Mouse (Mus musculus) liver, embryonic 13.5 days (tissue): Measurements from ENCODE around the gene H2-M10.5. TPM values are rescaled to one million over a fixed set of nuclear protein-coding genes. Genes with fewer than 3 reads are reported as not detected.
"Not testable (repeated sequence)": the region's sequence is repeated elsewhere in the genome, so short reads cannot be mapped to it uniquely, and the experiment has no call there.

Experiments
- ATAC-seq: fragments of 200-750 bp; cut with Nextera tagmentation; 2 replicates; pipeline ENCODE4 v1.8.0; 2017; ENCODE audit warnings: low read depth, mild to moderate bottlenecking, moderate number of reproducible peaks, moderate library complexity
- DNase-seq: peaks from one replicate; pipeline ENCODE4 v3.0.0; 2022
- H3K27ac ChIP-seq: fragments of 300-500 bp; sonication (generic); 2 replicates; pipeline ENCODE4 v1.5.1; 2015; ENCODE audit warnings: moderate library complexity, mild to moderate bottlenecking, inconsistent platforms
- H3K27me3 ChIP-seq: fragments of 300-500 bp; sonication (generic); 2 replicates; pipeline ENCODE4 v1.6.1; 2015; ENCODE audit warnings: mild to moderate bottlenecking, inconsistent platforms
- H3K36me3 ChIP-seq: fragments of 300-500 bp; sonication (generic); 2 replicates; pipeline ENCODE4 v1.6.1; 2015; ENCODE audit warnings: mild to moderate bottlenecking, inconsistent platforms
- H3K4me1 ChIP-seq: fragments of 300-500 bp; sonication (generic); replicated peaks from 2 replicates; pipeline ENCODE4 v1.6.1; 2015; ENCODE audit warnings: inconsistent platforms
- H3K4me2 ChIP-seq: fragments of 300-500 bp; sonication (generic); 2 replicates; pipeline ENCODE4 v1.6.1; 2015; ENCODE audit warnings: inconsistent platforms, mild to moderate bottlenecking, moderate library complexity
- H3K4me3 ChIP-seq: fragments of 300-500 bp; sonication (generic); replicated peaks from 2 replicates; pipeline ENCODE4 v1.5.1; 2015; ENCODE audit warnings: mild to moderate bottlenecking, inconsistent platforms
- H3K9ac ChIP-seq: fragments of 300-500 bp; sonication (generic); 2 replicates; pipeline ENCODE4 v1.6.1; 2015; ENCODE audit warnings: mild to moderate bottlenecking, inconsistent platforms
- H3K9me3 ChIP-seq: fragments of 300-500 bp; sonication (generic); replicated peaks from 2 replicates; pipeline ENCODE4 v1.6.1; 2016; ENCODE audit warnings: inconsistent platforms
- WGBS: fragments of 180-500 bp; shearing (Covaris S2); methylation state at CpG from one replicate; pipeline ENCODE4 v1.1.7; 2015; ENCODE audit not compliant: insufficient replicate concordance; 5-methylcytosine and 5-hydroxymethylcytosine counted together
- polyA plus RNA-seq: library from polyadenylated mRNA; unstranded; fragments of >200 nt; fragmentation: Nextera tagmentation; extraction: Ambion mirVana; gene quantifications from 2 replicates; pipeline ENCODE4 v1.2.1, GENCODE M21; 2015

Gene H2-M10.5
- polyA plus RNA-seq = not detected in 2 replicates

GRCm38 (mm10) chr17:36772610-36773009, at the start of gene H2-M10.5:
H2-M10.5 (plus strand) TSS chr17:36772910.
- not testable (repeated sequence) for H3K27me3 ChIP-seq, ATAC-seq, H3K27ac ChIP-seq, DNase-seq, H3K4me3 ChIP-seq, H3K4me1 ChIP-seq, H3K9me3 ChIP-seq, H3K9ac ChIP-seq, H3K4me2 ChIP-seq, H3K36me3 ChIP-seq
- WGBS = 52% methylated on average over 2 of the region's 2 CpGs

GRCm38 (mm10) chr17:36726046-36726445, 46.7 kb upstream of the H2-M10.5 start:
- no peak for ATAC-seq
- H3K4me3 ChIP-seq = no peak overlapping the region

GRCm38 (mm10) chr17:36763816-36764215, 8.9 kb upstream of the H2-M10.5 start:
- ATAC-seq = no peak
- no peaks in the 10 kb centered on the region for H3K27me3 ChIP-seq
- no peak overlapping the region for H3K27ac ChIP-seq
- no peak overlapping the region for H3K9ac ChIP-seq
- H3K4me2 ChIP-seq = no peak overlapping the region
- no peak for DNase-seq
- H3K4me1 ChIP-seq = no peaks in the 10 kb centered on the region
- no peak overlapping the region for H3K4me3 ChIP-seq
- WGBS = 38% methylated on average over 2 of the region's 2 CpGs
- no peaks in the 10 kb centered on the region for H3K36me3 ChIP-seq
- H3K9me3 ChIP-seq = no peaks in the 10 kb centered on the region

More at GRCm38 (mm10) chr17:36726046-36726445, 46.7 kb upstream of the H2-M10.5 start:
- Histone ChIP-seq H3K27me3 (no peaks in the 10 kb centered on the region), H3K9ac (no peak overlapping the region), H3K27ac (no peak overlapping the region), H3K9me3 (no peaks in the 10 kb centered on the region), H3K36me3 (no peaks in the 10 kb centered on the region), H3K4me2 (no peak overlapping the region), H3K4me1 (no peaks in the 10 kb centered on the region)
- 5% methylated on average over 2 of the region's 2 CpGs for WGBS
- no peak for DNase-seq

- ATAC-seq, DNase-seq, H3K9me3 ChIP-seq, H3K36me3 ChIP-seq, H3K27me3 ChIP-seq, H3K4me2 ChIP-seq, H3K4me3 ChIP-seq, H3K4me1 ChIP-seq, H3K27ac ChIP-seq, H3K9ac ChIP-seq: not testable (repeated sequence)
- WGBS = 9% methylated on average over 2 of the region's 2 CpGs
Observed at GRCm38 (mm10) chr17:36764244-36764643, 8.5 kb upstream of the H2-M10.5 start.

- WGBS = 34% methylated on average over 2 of the region's 2 CpGs
- not testable (repeated sequence) for H3K4me1 ChIP-seq, H3K9me3 ChIP-seq, DNase-seq, H3K4me2 ChIP-seq, H3K9ac ChIP-seq, H3K27ac ChIP-seq, ATAC-seq, H3K36me3 ChIP-seq, H3K27me3 ChIP-seq, H3K4me3 ChIP-seq
Observed at GRCm38 (mm10) chr17:36765403-36765802, 7.3 kb upstream of the H2-M10.5 start.

GRCm38 (mm10) chr17:36781533-36781932, 8.8 kb downstream of the H2-M10.5 start:
- WGBS = 42% methylated on average over 3 of the region's 3 CpGs
- no peaks in the 10 kb centered on the region for H3K36me3 ChIP-seq
- no peak for ATAC-seq
- H3K27me3 ChIP-seq = no peaks in the 10 kb centered on the region
- no peak for DNase-seq
- H3K4me2 ChIP-seq = no peak overlapping the region
- H3K4me1 ChIP-seq = no peaks in the 10 kb centered on the region
- H3K27ac ChIP-seq = no peak overlapping the region
- H3K4me3 ChIP-seq = no peak overlapping the region
- no peak overlapping the region for H3K9ac ChIP-seq
- H3K9me3 ChIP-seq = no peaks in the 10 kb centered on the region

GRCm38 (mm10) chr17:36786483-36786886, 13.8 kb downstream of the H2-M10.5 start:
- ATAC-seq, H3K4me1 ChIP-seq, H3K27me3 ChIP-seq, H3K36me3 ChIP-seq, DNase-seq, H3K4me3 ChIP-seq, H3K27ac ChIP-seq, H3K9me3 ChIP-seq, H3K9ac ChIP-seq, H3K4me2 ChIP-seq: not testable (repeated sequence)
- WGBS = 14% methylated on average over 1 of the region's 1 CpGs

- H3K4me3 ChIP-seq = no peak overlapping the region
- H3K9ac ChIP-seq = no peak overlapping the region
- no peaks in the 10 kb centered on the region for H3K27me3 ChIP-seq
- DNase-seq = no peak
- no peaks in the 10 kb centered on the region for H3K9me3 ChIP-seq
- WGBS = 54% methylated on average over 2 of the region's 2 CpGs
- no peak for ATAC-seq
- H3K27ac ChIP-seq = no peak overlapping the region
- no peaks in the 10 kb centered on the region for H3K4me1 ChIP-seq
- H3K4me2 ChIP-seq = no peak overlapping the region
- H3K36me3 ChIP-seq = no peaks in the 10 kb centered on the region
Observed at GRCm38 (mm10) chr17:36788351-36788750, 15.6 kb downstream of the H2-M10.5 start.

- H3K9ac ChIP-seq, ATAC-seq, H3K27ac ChIP-seq, H3K4me3 ChIP-seq, H3K27me3 ChIP-seq, H3K36me3 ChIP-seq, H3K9me3 ChIP-seq, H3K4me2 ChIP-seq, H3K4me1 ChIP-seq: not testable (repeated sequence)
- peak; percentile 12 for DNase-seq
Observed at GRCm38 (mm10) chr17:36788801-36789200, 16.1 kb downstream of the H2-M10.5 start.

- no peaks in the 10 kb centered on the region for H3K27me3 ChIP-seq
- DNase-seq = no peak
- H3K4me3 ChIP-seq = no peak overlapping the region
- no peak; the same call in 1 of the 2 replicates for ATAC-seq
- no peak overlapping the region for H3K27ac ChIP-seq
- H3K36me3 ChIP-seq = no peaks in the 10 kb centered on the region
- H3K9me3 ChIP-seq = no peaks in the 10 kb centered on the region
- no peak overlapping the region for H3K4me2 ChIP-seq
- 69% methylated on average over 10 of the region's 10 CpGs for WGBS
- H3K9ac ChIP-seq = no peak overlapping the region
- H3K4me1 ChIP-seq = no peaks in the 10 kb centered on the region
Observed at GRCm38 (mm10) chr17:36799493-36799892, 26.8 kb downstream of the H2-M10.5 start.

GRCm38 (mm10) chr17:36799921-36800462, 27.3 kb downstream of the H2-M10.5 start:
- H3K4me1 ChIP-seq, H3K4me3 ChIP-seq, H3K4me2 ChIP-seq, H3K27me3 ChIP-seq, H3K27ac ChIP-seq, ATAC-seq, H3K9me3 ChIP-seq, H3K9ac ChIP-seq, DNase-seq, H3K36me3 ChIP-seq: not testable (repeated sequence)
- WGBS = 46% methylated on average over 4 of the region's 4 CpGs

- H3K9me3 ChIP-seq = no peaks in the 10 kb centered on the region
- H3K4me3 ChIP-seq = no peak within 1 kb of the TSS
- H3K27ac ChIP-seq = no peak within 1 kb of the TSS
- H3K4me1 ChIP-seq = no peaks in the 10 kb centered on the region
- no peaks in the 10 kb centered on the region for H3K27me3 ChIP-seq
- no peaks in the 10 kb centered on the region for H3K36me3 ChIP-seq
- ATAC-seq (no peak), DNase-seq (no peak)
- H3K4me2 ChIP-seq = no peak within 1 kb of the TSS
- H3K9ac ChIP-seq = no peak within 1 kb of the TSS
Observed at GRCm38 (mm10) chr17:36811871-36812270, 39.2 kb downstream of the H2-M10.5 start, which contains the start of gene H2-M10.6. H2-M10.6 (plus strand) TSS chr17:36812171.
